Mouse (Mus musculus) frontal cortex, postnatal 36 days (tissue): ENCODE results near the gene Mdga1.
A peak's percentile ranks its signal among the peaks of the same experiment; 100 is the strongest.

Source experiments
- DNase-seq, 2 experiments: peaks; one replicate each; pipeline ENCODE4 v3.0.0; 2022; ENCODE audit warnings: low spot score in 2 of 2

Mdga1 gene

GRCm38 (mm10) chr17:29920089-29920488 is 49.8 kb downstream of the Mdga1 start:
- DNase-seq, result no peak

GRCm38 (mm10) chr17:29919552-29919920 is 50.4 kb downstream of the Mdga1 start:
- DNase-seq, result no peak

GRCm38 (mm10) chr17:29918791-29919551 is 50.9 kb downstream of the Mdga1 start:
- no peak for DNase-seq

GRCm38 (mm10) chr17:29916968-29917367 is 52.9 kb downstream of the Mdga1 start:
- no peak for DNase-seq

GRCm38 (mm10) chr17:29915820-29916219 is 54.1 kb downstream of the Mdga1 start:
- DNase-seq, result peak; percentile 9 to 15

- DNase-seq, result no peak
Measured at GRCm38 (mm10) chr17:29913301-29913965, 56.5 kb downstream of the Mdga1 start.

- no peak for DNase-seq
Measured at GRCm38 (mm10) chr17:29912733-29913132, 57.2 kb downstream of the Mdga1 start.

GRCm38 (mm10) chr17:29909031-29909430 is 60.9 kb downstream of the Mdga1 start:
- no peak for DNase-seq

GRCm38 (mm10) chr17:29904694-29905093 is 65.2 kb downstream of the Mdga1 start:
- no peak for DNase-seq

- DNase-seq, result no peak
Measured at GRCm38 (mm10) chr17:29902406-29903155, 67.3 kb downstream of the Mdga1 start.

GRCm38 (mm10) chr17:29900289-29900688 is 69.6 kb downstream of the Mdga1 start:
- DNase-seq, result no peak

GRCm38 (mm10) chr17:29896181-29897054 is 73.5 kb downstream of the Mdga1 start:
- DNase-seq, result no peak

GRCm38 (mm10) chr17:29895566-29895965 is 74.3 kb downstream of the Mdga1 start:
- DNase-seq, result no peak

- DNase-seq, result no peak
Measured at GRCm38 (mm10) chr17:29894965-29895364, 74.9 kb downstream of the Mdga1 start.

GRCm38 (mm10) chr17:29890451-29891110 is 79.3 kb downstream of the Mdga1 start:
- no peak for DNase-seq

GRCm38 (mm10) chr17:29888981-29889980 is 80.6 kb downstream of the Mdga1 start:
- DNase-seq, result peak; percentile 62

GRCm38 (mm10) chr17:29887881-29888826 is 81.7 kb downstream of the Mdga1 start:
- DNase-seq, result peak; percentile 45 to 55

- DNase-seq, result peak in 1 of 2 experiments; percentile 27
Measured at GRCm38 (mm10) chr17:29887271-29887880, 82.5 kb downstream of the Mdga1 start.
